Mouse (Mus musculus): ENCODE results near the gene Gm45713. TPM values are rescaled to one million over a fixed set of nuclear protein-coding genes. Genes with fewer than 3 reads are reported as not detected.

The Gm45713 gene
- polyA plus RNA-seq, 1 experiment from 2014 or later = 0.70 TPM

- Histone ChIP-seq H3K4me3 (ENCODE audit: low read depth, low read length) (no peak within 1 kb of the TSS), H3K9me3 (ENCODE audit: control insufficient read depth) (no peaks in the 10 kb centered on the region), H3K36me3 (ENCODE audit: control insufficient read depth, insufficient read depth) (no peaks in the 10 kb centered on the region), H3K27me3 (replicated peaks; ENCODE audit: control insufficient read depth, insufficient read depth, low read length) (peaks cover 92% of the 10 kb centered on the region), H3K4me2 (replicated peaks; ENCODE audit: low read depth) (no peak within 1 kb of the TSS), H3K4me1 (replicated peaks; ENCODE audit: control insufficient read depth, insufficient read depth, low read length) (0 out of 2 replicates have a peak, but pooled peaks cover 3% of the 10 kb centered on the region), H3K27ac (ENCODE audit: low read depth, low read length) (no peak within 1 kb of the TSS), H3K9ac (ENCODE audit: low read depth, low read length) (no peak within 1 kb of the TSS)
- TF ChIP-seq CTCF (IDR thresholded peaks at IDR 0.05; ENCODE audit: low read depth) = no peak
- WGBS = 22% methylated on average over 7 of the region's 7 CpGs
- no peak for ATAC-seq
Observed at GRCm38 (mm10) chr7:45179469-45179868, 43.4 kb upstream of the Gm45713 start, which contains the start of gene Gfy. Gene Gfy, minus strand, starts transcription at chr7:45179569.

DNA sequence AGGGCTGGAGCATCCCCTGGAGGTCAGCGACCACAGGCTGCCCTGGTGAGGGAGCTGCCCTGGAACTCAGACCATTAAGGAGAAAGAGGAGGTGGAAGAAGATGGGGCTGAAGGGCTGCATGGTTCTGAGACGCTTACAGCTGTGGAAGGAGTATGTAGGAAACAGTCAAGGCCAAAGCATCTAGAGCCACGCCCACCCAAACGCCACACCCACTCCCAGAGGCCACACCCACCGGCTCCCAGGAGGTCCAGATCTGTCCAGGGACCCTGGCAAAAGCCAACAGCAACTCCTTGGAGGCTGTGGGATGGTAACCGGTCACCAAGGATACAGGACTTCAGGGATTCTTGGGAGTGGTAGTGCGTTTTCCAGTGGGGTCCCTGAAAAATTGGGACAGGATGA, 42.5 kb upstream of the Gm45713 start:
- Histone ChIP-seq H3K36me3 (ENCODE audit: control insufficient read depth, insufficient read depth) (no peaks in the 10 kb centered on the region), H3K4me1 (replicated peaks; ENCODE audit: control insufficient read depth, insufficient read depth, low read length) (0 out of 2 replicates have a peak, but pooled peaks cover 3% of the 10 kb centered on the region), H3K27me3 (replicated peaks; ENCODE audit: control insufficient read depth, insufficient read depth, low read length) (peaks cover 91% of the 10 kb centered on the region), H3K9ac (ENCODE audit: low read depth, low read length) (no peak overlapping the region), H3K4me2 (replicated peaks; ENCODE audit: low read depth) (no peak overlapping the region), H3K27ac (ENCODE audit: low read depth, low read length) (no peak overlapping the region), H3K4me3 (ENCODE audit: low read depth, low read length) (no peak overlapping the region), H3K9me3 (ENCODE audit: control insufficient read depth) (no peaks in the 10 kb centered on the region)
- no peak for TF ChIP-seq CTCF (IDR thresholded peaks at IDR 0.05; ENCODE audit: low read depth)
- 22% methylated on average over 7 of the region's 7 CpGs for WGBS
- no peak for ATAC-seq

- no peak overlapping the region for H3K4me2 ChIP-seq (replicated peaks; ENCODE audit: low read depth)
- no peaks in the 10 kb centered on the region for H3K4me1 ChIP-seq (replicated peaks; ENCODE audit: control insufficient read depth, insufficient read depth, low read length)
- H3K9ac ChIP-seq (ENCODE audit: low read depth, low read length) = no peak overlapping the region
- ATAC-seq = no peak
- 4% methylated on average over 31 of the region's 31 CpGs for WGBS
- H3K27me3 ChIP-seq (replicated peaks; ENCODE audit: control insufficient read depth, insufficient read depth, low read length) = peaks cover 83% of the 10 kb centered on the region
- no peak overlapping the region for H3K27ac ChIP-seq (ENCODE audit: low read depth, low read length)
- H3K4me3 ChIP-seq (ENCODE audit: low read depth, low read length) = no peak overlapping the region
- H3K9me3 ChIP-seq (ENCODE audit: control insufficient read depth) = no peaks in the 10 kb centered on the region
- no peak for TF ChIP-seq CTCF (IDR thresholded peaks at IDR 0.05; ENCODE audit: low read depth)
- no peaks in the 10 kb centered on the region for H3K36me3 ChIP-seq (ENCODE audit: control insufficient read depth, insufficient read depth)
Observed at GRCm38 (mm10) chr7:45176356-45176755, 40.3 kb upstream of the Gm45713 start.

GRCm38 (mm10) chr7:45175929-45176328, 39.9 kb upstream of the Gm45713 start:
- H3K9ac ChIP-seq (ENCODE audit: low read depth, low read length) = no peak overlapping the region
- peaks cover 79% of the 10 kb centered on the region for H3K27me3 ChIP-seq (replicated peaks; ENCODE audit: control insufficient read depth, insufficient read depth, low read length)
- H3K4me1 ChIP-seq (replicated peaks; ENCODE audit: control insufficient read depth, insufficient read depth, low read length) = no peaks in the 10 kb centered on the region
- H3K27ac ChIP-seq (ENCODE audit: low read depth, low read length) = no peak overlapping the region
- no peak for ATAC-seq
- WGBS = 2% methylated on average over 23 of the region's 23 CpGs
- no peaks in the 10 kb centered on the region for H3K36me3 ChIP-seq (ENCODE audit: control insufficient read depth, insufficient read depth)
- no peak overlapping the region for H3K4me3 ChIP-seq (ENCODE audit: low read depth, low read length)
- H3K9me3 ChIP-seq (ENCODE audit: control insufficient read depth) = no peaks in the 10 kb centered on the region
- TF ChIP-seq CTCF (IDR thresholded peaks at IDR 0.05; ENCODE audit: low read depth) = no peak
- no peak overlapping the region for H3K4me2 ChIP-seq (replicated peaks; ENCODE audit: low read depth)

DNA sequence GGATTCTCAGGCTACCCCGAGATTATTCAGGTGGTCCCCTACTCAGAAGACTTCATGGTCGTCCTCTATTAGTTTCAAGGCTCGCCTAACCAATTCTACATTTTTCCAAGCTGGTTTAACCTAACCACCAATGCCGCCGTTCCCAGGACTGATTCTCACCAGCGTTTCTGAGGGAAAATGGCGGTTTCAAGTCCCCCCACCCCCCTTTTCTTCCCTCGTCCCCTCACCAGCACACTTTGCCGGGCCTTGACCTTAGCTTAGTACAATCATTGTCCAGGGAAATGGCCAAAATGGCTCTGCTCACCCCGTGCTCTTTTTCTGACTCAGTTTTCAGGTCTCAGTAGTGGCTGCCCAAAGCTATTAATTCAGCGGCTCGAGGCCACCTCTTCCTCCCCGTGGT, 39.4 kb upstream of the Gm45713 start:
- Histone ChIP-seq H3K9me3 (ENCODE audit: control insufficient read depth) (no peaks in the 10 kb centered on the region), H3K9ac (ENCODE audit: low read depth, low read length) (no peak overlapping the region), H3K4me1 (replicated peaks; ENCODE audit: control insufficient read depth, insufficient read depth, low read length) (no peaks in the 10 kb centered on the region), H3K27ac (ENCODE audit: low read depth, low read length) (no peak overlapping the region), H3K4me2 (replicated peaks; ENCODE audit: low read depth) (no peak overlapping the region), H3K36me3 (ENCODE audit: control insufficient read depth, insufficient read depth) (no peaks in the 10 kb centered on the region), H3K27me3 (replicated peaks; ENCODE audit: control insufficient read depth, insufficient read depth, low read length) (peaks cover 74% of the 10 kb centered on the region), H3K4me3 (ENCODE audit: low read depth, low read length) (no peak overlapping the region)
- ATAC-seq = no peak
- 5% methylated on average over 13 of the region's 13 CpGs for WGBS
- TF ChIP-seq CTCF (IDR thresholded peaks at IDR 0.05; ENCODE audit: low read depth) = no peak

GRCm38 (mm10) chr7:45174567-45175280, 38.7 kb upstream of the Gm45713 start:
- Histone ChIP-seq H3K4me1 (replicated peaks; ENCODE audit: control insufficient read depth, insufficient read depth, low read length) (no peaks in the 10 kb centered on the region), H3K27me3 (replicated peaks; ENCODE audit: control insufficient read depth, insufficient read depth, low read length) (peaks cover 70% of the 10 kb centered on the region), H3K27ac (ENCODE audit: low read depth, low read length) (no peak overlapping the region), H3K36me3 (ENCODE audit: control insufficient read depth, insufficient read depth) (no peaks in the 10 kb centered on the region), H3K4me2 (replicated peaks; ENCODE audit: low read depth) (no peak overlapping the region), H3K9ac (ENCODE audit: low read depth, low read length) (no peak overlapping the region), H3K4me3 (ENCODE audit: low read depth, low read length) (no peak overlapping the region), H3K9me3 (ENCODE audit: control insufficient read depth) (peaks cover 6% of the 10 kb centered on the region)
- no peak for ATAC-seq
- TF ChIP-seq CTCF (IDR thresholded peaks at IDR 0.05; ENCODE audit: low read depth) = no peak
- 8% methylated on average over 29 of the region's 29 CpGs for WGBS
